Mouse (Mus musculus) lung, postnatal 0 days (tissue): ENCODE results near the gene Fancf. TPM values are rescaled to one million over a fixed set of nuclear protein-coding genes. Genes with fewer than 3 reads are reported as not detected.

Experiments
- ATAC-seq: fragments of 200-750 bp; cut with Nextera tagmentation; 2 replicates; pipeline ENCODE4 v1.8.0; 2017; ENCODE audit warnings: moderate library complexity
- DNase-seq: peaks from one replicate; pipeline ENCODE4 v3.0.0-alpha.2; 2016; ENCODE audit warnings: low spot score
- H3K27ac ChIP-seq: fragments of 300-500 bp; sonication (generic); 2 replicates; pipeline ENCODE4 v1.5.1; 2014; ENCODE audit warnings: antibody characterized with exemption, mild to moderate bottlenecking, low read length, mixed read lengths
- H3K27me3 ChIP-seq: fragments of 300-500 bp; sonication (generic); replicated peaks from 2 replicates; pipeline ENCODE4 v1.6.1; 2014; ENCODE audit warnings: low read length, mixed read lengths; ENCODE audit not compliant: insufficient read depth
- H3K36me3 ChIP-seq: fragments of 300-500 bp; sonication (generic); 2 replicates; pipeline ENCODE4 v1.6.1; 2014; ENCODE audit warnings: low read length, mixed read lengths; ENCODE audit not compliant: insufficient read depth
- H3K4me1 ChIP-seq: fragments of 300-500 bp; sonication (generic); 2 replicates; pipeline ENCODE4 v1.6.1; 2014; ENCODE audit warnings: antibody characterized with exemption, low read depth, low read length, mixed read lengths; ENCODE audit not compliant: insufficient read depth
- H3K4me2 ChIP-seq: fragments of 300-500 bp; sonication (generic); replicated peaks from 2 replicates; pipeline ENCODE4 v1.6.1; 2014; ENCODE audit warnings: low read depth, mild to moderate bottlenecking, low read length, moderate library complexity, mixed read lengths
- H3K4me3 ChIP-seq: fragments of 300-500 bp; sonication (generic); 2 replicates; pipeline ENCODE4 v1.5.1; 2014; ENCODE audit warnings: low read depth, low read length
- H3K9ac ChIP-seq: fragments of 300-500 bp; sonication (generic); replicated peaks from 2 replicates; pipeline ENCODE4 v1.6.1; 2014; ENCODE audit warnings: low read depth, mild to moderate bottlenecking
- H3K9me3 ChIP-seq: fragments of 300-500 bp; sonication (generic); 2 replicates; pipeline ENCODE4 v1.6.1; 2016; ENCODE audit warnings: low read length, mixed read lengths
- CTCF ChIP-seq: IDR thresholded peaks from 2 replicates; pipeline ENCODE4 v1.5.1; 2016; ENCODE audit warnings: antibody characterized with exemption, mild to moderate bottlenecking
- EP300 ChIP-seq: IDR thresholded peaks from 2 replicates; pipeline ENCODE4 v1.6.1; 2016; ENCODE audit warnings: antibody characterized with exemption, mild to moderate bottlenecking, control low read depth
- WGBS: fragments of 180-500 bp; shearing (Covaris S2); extraction: QIAGEN DNeasy Blood & Tissue Kit; methylation state at CpG from one replicate; pipeline ENCODE4 v1.1.7; 2014; 5-methylcytosine and 5-hydroxymethylcytosine counted together
- polyA plus RNA-seq: library from polyadenylated mRNA; unstranded; fragments of >200 nt; fragmentation: Nextera tagmentation; extraction: Ambion mirVana; gene quantifications from 2 replicates; pipeline ENCODE4 v1.2.1, GENCODE M21; 2015

The Fancf gene
- 4.6 and 5.1 TPM in 2 replicates for polyA plus RNA-seq

DNA sequence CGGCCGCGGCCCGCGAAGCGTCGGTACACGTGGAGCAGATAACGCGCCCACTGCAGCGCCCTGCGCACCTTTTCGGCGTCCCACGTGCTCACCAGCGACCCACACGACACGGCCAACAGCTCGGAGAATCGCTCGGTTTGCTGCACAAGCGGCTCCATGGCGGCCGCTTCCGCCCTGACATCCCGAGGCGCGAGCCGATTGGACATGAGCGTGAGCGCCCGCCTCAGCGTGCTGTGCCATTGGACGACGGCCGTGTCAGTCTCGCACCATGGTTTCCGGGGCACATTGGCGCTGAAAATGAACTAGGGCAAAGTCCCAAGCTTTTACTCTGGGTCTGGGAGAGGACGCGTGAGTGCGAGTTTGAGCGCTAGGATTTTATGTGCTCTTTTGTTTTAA lies at the start of gene Fancf:
Fancf (minus strand) TSS at position 171 of the 396 bp plus-strand sequence.
- DNase-seq (peak; percentile 95), ATAC-seq (peak; percentile 99)
- WGBS, result 2% methylated on average over 43 of the region's 43 CpGs
- Histone ChIP-seq H3K27ac (peak within 1 kb of the TSS; percentile 90), H3K4me2 (peak within 1 kb of the TSS; percentile 68), H3K4me1 (peaks cover 8% of the 10 kb centered on the region; the same call in 1 of the 2 replicates), H3K9me3 (no peaks in the 10 kb centered on the region), H3K4me3 (peak within 1 kb of the TSS; percentile 88), H3K36me3 (no peaks in the 10 kb centered on the region), H3K27me3 (no peaks in the 10 kb centered on the region), H3K9ac (peak within 1 kb of the TSS; percentile 62)
- TF ChIP-seq CTCF (no peak), EP300 (no peak)

DNA sequence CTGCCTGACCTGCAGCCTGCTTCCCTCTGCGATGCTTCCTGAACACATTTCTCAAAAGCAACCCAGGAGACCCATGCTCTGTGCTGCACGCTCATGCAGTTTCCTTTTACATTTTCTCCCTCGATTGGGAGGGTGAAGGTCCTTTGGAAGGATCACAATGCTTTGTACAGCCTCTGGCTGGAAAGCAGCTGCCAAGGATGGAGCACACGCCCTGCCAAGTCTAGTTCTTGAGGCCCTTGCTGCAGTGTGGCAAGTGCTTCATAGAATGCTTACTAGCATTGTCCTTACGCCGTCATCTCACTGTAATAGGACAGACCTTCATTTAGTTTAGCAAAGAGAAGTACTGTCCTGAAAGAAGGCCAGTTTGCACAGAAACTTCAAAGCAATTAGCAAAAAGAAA lies 37.0 kb upstream of the Fancf start:
- 70% methylated on average over 6 of the region's 6 CpGs for WGBS
- DNase-seq, result no peak
- H3K4me2 ChIP-seq, result no peak overlapping the region
- H3K27me3 ChIP-seq, result no peaks in the 10 kb centered on the region
- H3K4me1 ChIP-seq, result no peaks in the 10 kb centered on the region
- ATAC-seq, result no peak
- no peaks in the 10 kb centered on the region for H3K36me3 ChIP-seq
- H3K9ac ChIP-seq, result no peak overlapping the region
- H3K27ac ChIP-seq, result no peak overlapping the region
- H3K4me3 ChIP-seq, result no peak overlapping the region
- TF ChIP-seq EP300, result no peak
- no peak for TF ChIP-seq CTCF
- no peaks in the 10 kb centered on the region for H3K9me3 ChIP-seq

DNA sequence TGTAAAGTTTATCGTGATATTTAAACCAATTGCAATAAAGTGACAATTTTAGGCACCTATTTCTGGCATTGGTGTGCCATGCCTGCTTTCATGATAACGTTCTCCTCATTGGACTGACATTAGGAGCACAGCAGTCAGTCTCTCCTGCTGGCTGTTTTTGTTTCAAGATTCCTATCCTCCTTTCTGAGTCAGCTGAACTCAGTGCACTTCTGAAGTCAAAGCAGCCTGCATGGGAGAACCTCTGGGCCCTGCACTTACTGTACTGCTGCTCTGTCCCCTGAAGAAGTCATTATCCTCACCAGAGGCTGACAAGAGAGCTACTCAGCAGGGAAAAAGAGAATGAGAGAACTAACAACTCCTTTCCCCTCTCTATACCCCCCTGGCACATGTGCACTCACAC lies 32.9 kb upstream of the Fancf start:
- DNase-seq (no peak), ATAC-seq (no peak)
- WGBS, result 51% methylated on average over 2 of the region's 2 CpGs
- Histone ChIP-seq H3K4me2 (no peak overlapping the region), H3K36me3 (no peaks in the 10 kb centered on the region), H3K9me3 (no peaks in the 10 kb centered on the region), H3K9ac (no peak overlapping the region), H3K4me3 (no peak overlapping the region), H3K27me3 (no peaks in the 10 kb centered on the region), H3K27ac (no peak overlapping the region), H3K4me1 (no peaks in the 10 kb centered on the region)
- no peak for TF ChIP-seq CTCF

DNA sequence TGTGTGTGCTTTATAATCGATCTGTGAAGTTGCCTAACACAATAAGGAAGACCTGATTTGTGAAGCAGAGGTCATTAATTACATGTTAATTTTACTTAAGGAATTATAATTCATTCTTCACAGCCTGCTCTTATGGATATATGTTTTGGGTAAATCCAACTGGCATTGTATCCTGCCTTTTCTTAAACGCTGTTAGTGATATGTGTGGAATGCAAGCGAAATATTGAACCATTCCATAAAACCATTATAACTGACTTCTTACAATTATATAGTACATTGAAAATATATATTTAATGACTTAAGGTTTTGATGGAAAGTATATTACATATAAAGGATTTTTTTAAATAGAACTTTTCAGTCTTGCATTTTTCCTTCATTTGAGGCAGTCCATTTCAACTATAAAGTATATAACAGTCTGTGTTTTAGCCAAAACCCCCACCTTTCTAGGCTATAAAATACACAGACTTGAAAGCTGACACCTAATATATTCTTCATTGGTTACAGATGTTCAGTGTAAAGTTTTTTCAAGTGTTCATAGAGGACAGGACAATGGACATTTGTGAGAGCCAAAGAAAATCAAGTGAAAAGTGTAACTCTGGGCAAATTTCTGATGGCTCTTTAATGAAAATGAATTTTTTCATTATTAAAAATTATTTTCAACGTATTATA lies 32.2 kb upstream of the Fancf start:
- no peak overlapping the region for H3K4me2 ChIP-seq
- H3K4me3 ChIP-seq, result no peak overlapping the region
- H3K9ac ChIP-seq, result no peak overlapping the region
- ATAC-seq (no peak), DNase-seq (no peak)
- TF ChIP-seq CTCF (no peak), EP300 (no peak)
- WGBS, result 67% methylated on average over 4 of the region's 4 CpGs
- no peaks in the 10 kb centered on the region for H3K27me3 ChIP-seq
- no peaks in the 10 kb centered on the region for H3K4me1 ChIP-seq
- no peak overlapping the region for H3K27ac ChIP-seq
- no peaks in the 10 kb centered on the region for H3K9me3 ChIP-seq
- no peaks in the 10 kb centered on the region for H3K36me3 ChIP-seq

DNA sequence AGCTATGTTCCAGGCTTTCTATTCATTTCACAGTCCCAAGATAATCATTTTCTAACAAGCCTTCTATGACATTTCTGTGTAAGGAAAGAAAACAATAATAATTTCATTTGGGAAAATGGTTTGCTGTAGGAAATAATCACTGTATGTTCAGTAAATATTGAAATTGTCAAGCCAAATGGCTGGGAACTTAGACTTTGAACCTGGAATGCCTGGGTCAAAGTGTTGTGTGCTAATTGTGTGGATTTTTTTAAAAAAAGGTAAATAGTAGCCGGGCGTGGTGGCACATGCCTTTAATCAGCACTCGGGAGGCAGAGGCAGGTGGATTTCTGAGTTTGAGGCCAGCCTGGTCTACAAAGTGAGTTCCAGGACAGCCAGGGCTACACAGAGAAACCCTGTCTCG lies 30.9 kb upstream of the Fancf start:
- Histone ChIP-seq H3K9me3 (no peaks in the 10 kb centered on the region), H3K4me2 (no peak overlapping the region), H3K27me3 (no peaks in the 10 kb centered on the region), H3K36me3 (no peaks in the 10 kb centered on the region), H3K9ac (no peak overlapping the region), H3K4me1 (no peaks in the 10 kb centered on the region), H3K4me3 (no peak overlapping the region), H3K27ac (no peak overlapping the region)
- no peak for ATAC-seq
- DNase-seq, result no peak
- 73% methylated on average over 4 of the region's 4 CpGs for WGBS
- TF ChIP-seq EP300 (no peak), CTCF (no peak)

DNA sequence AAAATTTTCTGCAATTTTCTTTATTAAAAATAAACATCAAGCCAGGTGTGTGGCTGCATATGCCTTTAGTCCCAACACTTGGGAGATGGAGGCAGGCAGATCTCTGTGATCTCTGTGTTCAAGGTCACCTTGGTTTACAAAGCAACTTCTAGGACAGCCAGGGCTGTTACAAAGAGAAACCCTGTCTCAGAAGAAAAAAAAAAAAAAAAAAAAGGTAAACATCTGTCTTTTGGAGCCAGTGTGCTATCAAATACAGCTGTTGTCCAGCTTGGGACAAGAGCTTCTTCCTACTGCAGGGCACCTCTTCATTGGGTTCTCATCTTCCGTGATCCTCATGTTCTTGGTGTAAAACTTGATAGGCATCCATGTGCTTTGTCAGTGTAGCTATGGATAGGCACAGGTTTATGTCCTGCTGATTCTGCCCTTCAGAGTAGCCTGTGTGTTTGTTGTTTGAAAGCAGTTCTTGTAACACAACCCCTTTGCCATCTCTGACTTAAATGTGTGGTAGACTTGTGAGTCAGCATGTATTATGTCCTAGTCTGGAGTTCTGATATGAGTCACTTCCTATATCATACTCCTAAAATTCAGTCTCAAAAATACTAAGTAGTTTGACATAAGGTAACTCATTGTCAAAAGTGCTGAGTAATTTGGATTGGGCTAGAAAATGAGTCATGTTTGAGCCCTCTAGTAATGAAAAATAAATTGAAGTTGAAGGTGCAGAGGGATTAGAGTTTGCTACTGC lies 30.3 kb upstream of the Fancf start:
- Histone ChIP-seq H3K4me1 (no peaks in the 10 kb centered on the region), H3K36me3 (no peaks in the 10 kb centered on the region), H3K4me2 (no peak overlapping the region), H3K27ac (no peak overlapping the region), H3K9ac (no peak overlapping the region), H3K27me3 (no peaks in the 10 kb centered on the region), H3K9me3 (no peaks in the 10 kb centered on the region), H3K4me3 (no peak overlapping the region)
- ATAC-seq (no peak), DNase-seq (no peak)
- 100% methylated on average over 1 of the region's 1 CpGs for WGBS
- no peak for TF ChIP-seq CTCF
- TF ChIP-seq EP300, result no peak
